Mouse (Mus musculus) testis, postnatal 10 days (tissue): Measurements from ENCODE around the gene Ccr1.

Experiments used
- DNase-seq: peaks from one replicate; pipeline ENCODE4 v3.0.0; 2021; ENCODE audit warnings: low spot score

Gene Ccr1

DNA sequence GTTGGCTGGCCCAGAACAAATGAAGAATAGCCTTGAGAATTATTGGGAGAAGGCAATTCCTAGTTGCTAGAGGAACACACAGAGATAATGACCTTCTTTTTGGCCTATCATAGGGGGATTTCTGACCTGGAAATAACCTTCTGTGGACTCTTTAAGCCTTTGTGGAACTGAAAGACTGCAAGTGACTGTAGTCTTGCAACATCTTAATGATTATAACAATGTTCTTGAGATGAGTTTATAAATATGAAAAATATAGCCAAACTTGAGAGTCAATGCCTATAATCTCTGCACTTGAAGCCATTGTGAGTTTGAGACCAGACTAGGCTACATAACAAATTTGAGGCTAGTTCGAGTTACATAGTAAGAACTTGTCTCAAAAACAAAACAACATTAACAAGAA lies 11.6 kb downstream of the Ccr1 start:
- no peak for DNase-seq

DNA sequence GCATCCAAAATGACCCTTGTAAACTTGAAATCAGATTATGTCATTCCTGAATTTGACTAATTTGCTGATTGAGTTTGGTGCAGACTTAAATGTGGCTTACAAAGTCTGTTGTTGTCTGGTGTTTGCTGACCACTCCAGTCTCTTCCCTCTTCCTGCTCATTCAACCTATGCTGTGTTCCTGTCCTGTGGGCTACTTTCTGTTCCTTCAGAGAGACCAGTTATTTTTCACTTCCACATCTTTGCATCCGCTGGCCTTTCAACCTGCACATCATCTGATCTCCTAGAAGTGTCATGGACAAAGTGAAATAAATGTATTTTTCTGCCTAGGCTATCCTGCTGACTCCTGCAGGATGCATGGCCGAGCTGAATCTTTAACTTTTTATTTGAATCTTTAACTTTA lies 14.9 kb downstream of the Ccr1 start:
- no peak for DNase-seq

DNA sequence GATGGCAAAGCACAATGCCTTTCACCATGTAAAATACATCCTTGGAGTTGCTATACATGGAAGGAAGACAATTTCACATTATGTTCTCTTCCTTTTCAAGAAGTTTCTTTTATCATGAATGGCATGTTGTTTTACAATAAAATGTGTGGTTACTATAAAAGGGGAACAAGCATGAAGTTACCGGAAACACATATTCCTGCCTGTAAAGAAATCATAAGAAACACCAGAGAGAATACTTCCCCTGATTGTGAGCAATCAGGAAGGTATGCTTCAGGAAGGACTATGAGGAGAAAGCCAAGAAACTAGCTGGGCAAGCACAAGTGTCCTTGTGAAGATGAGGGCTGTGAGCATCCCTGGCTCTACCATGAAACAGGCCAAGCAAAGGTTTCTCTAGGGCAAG lies 17.3 kb downstream of the Ccr1 start:
- DNase-seq, result no peak

DNA sequence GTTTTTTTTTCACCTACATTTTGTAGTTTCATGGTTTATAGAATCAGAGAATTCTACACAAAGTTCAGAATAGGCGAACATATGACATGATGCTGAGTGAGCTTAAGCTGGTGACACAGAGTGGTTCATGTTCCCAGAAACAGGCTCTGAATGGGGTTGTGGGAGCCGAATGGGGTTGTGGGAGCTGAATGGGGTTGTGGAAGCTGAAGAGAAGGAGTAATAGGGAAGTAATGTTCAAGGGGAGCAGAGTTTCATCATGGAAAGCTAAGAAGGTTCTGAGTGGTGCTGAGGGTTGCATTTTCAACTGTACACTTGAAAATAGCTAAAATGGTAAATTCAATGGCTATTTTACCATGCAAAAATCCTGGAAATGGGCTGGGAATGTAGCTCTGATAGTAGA lies 19.1 kb downstream of the Ccr1 start:
- no peak for DNase-seq

DNA sequence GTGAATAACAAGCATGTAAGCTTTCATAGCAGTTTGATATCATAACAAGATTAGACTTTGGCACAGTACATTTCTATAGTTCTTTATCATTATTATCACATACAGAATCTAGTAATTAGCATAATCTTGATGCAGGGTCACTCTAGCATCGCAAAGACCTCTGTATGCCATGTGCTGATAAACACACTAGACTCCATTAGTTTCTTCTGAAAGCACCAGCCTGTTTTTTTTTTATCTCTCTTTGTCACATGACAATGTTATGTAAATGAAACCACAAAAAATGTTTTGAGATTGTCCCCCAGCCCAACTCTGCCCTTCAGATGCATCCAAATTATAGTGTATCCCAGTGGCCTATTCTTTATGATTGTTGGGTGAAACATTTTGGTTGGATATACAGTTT lies 20.7 kb downstream of the Ccr1 start:
- DNase-seq, result no peak

DNA sequence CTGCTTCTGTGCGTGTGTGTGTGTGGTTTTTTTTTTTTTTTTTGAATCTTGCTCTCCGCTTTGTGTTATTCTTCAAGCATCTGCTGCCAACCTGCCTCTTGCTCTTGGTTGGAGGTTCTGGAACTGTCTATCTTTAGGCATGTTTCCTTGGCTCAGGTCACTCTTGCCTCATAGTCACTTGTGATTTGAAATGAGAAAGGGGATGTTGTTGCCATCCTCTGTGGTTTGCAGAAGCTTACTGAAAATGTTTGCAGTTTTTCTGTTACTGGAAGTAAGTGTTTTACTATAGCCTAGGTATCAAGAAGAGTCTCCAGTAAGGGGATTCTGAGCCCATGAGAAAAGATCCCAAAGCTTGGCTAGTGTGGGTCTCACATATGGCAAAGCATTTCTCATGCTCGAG lies 26.5 kb downstream of the Ccr1 start:
- no peak for DNase-seq

DNA sequence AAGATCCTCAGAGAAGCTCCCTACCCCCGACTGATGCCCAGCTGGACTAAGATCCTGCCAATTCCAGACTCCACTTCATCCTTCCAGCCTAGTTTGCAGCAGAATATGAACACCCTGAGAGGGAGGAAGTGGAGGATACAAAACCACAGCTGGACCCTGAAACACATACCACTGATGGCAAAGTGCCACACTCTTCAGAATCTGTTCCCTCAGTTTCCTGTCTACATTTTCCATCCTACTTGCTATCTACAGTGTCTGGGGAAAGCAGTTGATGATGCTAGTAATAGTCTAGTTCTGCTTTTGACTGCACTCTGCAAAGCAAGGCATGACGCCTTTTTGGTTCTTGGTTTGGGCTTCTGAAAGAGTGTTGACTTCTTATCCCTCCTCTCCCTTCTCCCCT lies 27.2 kb downstream of the Ccr1 start:
- DNase-seq, result no peak

DNA sequence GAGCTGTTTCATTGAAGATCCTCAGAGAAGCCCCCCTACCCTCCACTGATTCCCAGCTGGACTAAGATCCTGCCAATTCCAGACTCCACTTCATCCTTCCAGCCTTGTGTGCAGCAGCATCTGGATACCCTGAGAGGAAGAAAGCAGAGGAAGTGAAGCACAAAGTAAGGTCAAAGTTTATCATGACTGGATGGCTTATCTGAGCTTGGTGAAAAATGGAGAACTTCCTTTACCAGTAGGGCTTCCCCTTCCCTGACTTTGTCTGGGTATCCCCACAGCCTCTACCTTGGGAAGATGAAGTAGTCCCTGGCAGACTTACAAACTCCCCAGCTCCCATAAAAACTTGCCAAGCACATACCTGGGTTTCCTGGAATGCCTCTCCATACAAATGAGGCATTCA lies 27.9 kb downstream of the Ccr1 start:
- DNase-seq, result no peak

DNA sequence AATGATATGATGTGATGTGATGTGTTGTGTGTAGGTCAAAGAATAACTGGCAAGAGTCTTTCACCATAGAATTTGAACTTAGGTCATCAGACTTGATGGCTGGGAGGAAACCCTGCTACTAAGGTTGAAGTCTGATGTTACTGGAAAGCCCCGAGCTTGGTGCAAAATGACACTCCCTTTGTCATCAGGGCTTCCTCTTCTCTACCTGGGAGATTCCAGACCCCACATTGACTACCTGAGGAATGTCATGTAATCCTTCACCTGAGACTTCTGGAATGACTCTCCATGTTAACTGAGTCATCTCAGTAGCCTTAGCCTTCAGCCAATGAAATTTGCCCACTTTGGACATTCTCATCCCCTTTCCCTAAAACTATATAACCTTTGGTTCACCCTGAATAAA lies 28.3 kb downstream of the Ccr1 start:
- no peak for DNase-seq

DNA sequence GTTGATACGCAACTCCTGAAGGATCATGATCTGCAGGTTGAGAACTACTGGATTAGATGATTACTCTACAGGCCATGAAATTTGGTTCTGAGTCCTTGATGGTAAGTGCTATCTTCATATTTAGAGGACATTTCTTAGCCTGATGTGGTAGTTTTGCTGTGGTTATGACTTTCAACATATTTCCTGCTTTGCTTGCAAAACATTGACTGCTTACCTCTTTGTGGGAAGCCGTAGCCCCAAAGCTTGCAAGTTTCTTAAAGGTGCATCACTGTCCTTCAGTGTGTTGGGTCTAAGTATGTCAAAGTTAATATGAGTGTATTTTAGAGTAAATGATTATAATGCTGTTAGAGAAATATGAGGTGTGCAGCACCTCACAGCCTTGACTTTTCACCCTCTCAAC lies 30.5 kb downstream of the Ccr1 start:
- no peak for DNase-seq

DNA sequence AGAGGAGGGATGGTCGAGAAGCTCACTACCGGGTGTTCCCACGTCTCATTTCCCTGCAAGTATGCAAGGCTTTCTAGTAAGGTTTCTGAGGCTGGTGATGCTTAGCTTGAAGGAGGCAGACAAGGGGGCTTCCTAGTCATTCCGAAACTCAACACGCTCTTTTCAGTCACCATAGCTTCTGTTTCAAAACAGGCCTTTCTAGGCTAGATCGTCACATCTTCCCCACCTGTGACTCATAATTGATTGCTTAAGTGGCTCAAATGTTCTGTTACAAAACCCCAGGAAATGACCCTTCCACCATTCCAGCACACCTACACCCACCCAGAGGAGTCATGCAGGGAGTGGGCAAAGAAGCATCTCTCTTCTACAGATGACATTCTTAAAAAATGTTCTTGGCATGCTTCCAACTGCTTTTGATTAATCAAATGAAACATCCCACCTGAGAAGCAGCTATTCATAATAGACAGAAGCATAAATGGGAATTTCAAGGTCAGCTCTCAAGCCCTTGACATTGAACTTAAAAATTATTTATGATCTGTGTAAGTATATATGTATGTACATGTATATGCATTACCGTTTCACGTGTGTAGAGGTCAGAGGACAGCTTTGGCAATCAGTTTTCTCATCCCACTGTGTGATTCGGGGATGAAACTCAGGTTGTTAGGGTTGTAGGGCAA lies 31.8 kb downstream of the Ccr1 start:
- no peak for DNase-seq

DNA sequence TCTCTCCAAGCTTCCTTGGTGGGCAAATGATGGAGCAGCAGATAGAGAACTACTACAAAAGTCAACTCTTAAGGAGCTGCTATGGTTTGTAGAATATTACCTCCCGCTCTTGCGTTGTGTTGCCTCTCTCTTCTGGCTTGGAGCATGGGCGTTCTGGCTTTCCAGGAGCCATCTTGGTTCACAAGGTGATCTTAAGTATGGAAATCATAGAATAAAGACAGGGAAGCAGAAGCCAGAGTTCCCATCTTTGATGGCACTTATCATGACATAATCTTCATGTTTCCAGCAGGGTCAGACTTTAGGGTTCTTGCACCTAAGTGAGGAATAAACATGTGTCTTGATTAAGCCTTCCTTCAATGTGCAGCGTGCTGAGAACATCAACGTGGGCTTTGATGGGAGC lies 32.7 kb downstream of the Ccr1 start:
- DNase-seq, result no peak

DNA sequence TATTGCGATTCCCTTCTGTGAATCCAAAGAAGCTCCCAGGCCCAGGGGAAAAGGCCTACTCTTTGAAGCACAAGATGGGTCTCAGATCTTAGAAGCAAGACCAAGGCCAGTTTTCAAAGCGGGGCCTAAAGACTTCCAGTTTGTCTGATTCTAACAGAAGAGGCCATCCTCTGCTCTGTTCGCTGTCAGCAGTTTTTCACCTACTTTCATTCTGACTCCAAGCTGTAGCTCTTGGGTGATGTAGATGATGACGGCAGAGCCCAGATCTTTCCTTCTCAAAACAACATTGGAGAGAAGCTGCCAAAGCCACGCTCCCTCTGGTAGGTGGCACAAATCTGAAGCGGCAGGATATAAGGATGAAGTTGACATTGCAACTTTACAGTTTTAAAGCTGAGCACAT lies 33.1 kb downstream of the Ccr1 start:
- DNase-seq, result no peak

DNA sequence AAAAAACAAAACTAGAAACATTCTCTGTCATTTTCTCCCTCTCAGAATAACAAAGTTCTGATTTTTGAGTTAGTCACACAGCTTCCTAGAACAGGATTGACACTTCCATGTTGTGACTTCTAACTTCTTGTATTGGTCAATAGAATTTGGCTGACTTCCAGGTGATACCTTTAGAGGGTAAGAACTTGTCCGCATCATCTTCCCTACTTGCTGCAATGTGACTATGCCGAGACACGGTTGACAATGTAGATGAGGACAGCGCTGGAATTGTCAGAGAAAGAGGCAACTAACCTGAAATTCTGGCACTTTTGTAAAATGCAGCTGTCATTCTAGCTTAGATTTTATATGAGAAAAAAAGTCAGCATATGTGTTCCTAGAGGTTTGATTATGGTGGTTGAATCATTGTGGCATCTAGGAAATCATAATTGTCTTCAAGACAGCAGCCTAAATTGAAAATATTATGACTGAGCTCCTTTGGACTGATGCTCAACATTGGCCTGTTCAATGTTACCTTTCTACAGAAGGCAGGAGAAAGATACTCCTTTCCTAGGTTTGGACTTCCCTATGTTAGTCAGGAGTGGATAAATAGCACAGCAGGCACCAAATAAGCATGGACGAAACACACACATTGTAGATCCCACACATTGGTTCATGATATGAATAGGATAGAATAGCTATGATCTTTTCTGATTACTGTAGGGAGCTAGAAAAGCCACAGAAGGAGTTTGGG lies 34.6 kb downstream of the Ccr1 start:
- DNase-seq, result no peak

DNA sequence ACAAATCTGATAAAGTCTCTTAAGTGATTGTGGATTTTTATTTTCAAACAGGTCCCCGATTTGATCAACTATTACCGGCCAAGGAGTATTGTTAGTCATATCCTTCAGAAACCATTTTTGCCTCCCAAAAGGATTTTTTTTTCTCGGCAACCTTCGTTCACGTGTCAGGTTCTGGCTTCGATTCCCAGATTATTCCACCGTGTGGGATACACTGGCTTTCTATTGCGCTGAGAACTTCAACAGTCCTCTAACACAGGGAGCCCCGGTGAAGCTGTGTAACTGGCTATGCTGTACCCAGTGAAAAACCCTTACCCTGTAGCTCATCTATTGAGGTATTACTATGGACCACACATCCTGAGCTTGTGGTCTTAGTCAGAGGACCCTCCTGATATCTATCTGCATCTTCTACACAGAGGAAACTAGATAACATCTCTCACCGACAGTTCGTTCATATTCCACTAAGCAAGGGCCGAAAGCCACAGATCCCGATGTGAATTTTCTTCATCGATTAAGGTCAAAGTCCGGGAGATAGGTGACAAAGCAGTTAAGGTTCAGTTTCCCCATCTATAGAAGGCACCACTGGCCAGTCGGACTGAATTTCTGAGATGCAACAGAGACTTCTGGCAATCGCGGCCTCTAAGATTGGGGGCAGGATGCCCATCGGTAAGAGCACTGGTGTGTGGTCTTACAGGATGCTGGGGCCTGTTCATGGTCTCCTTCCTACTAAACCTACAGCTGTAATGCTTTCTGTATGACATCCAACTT lies 35.4 kb downstream of the Ccr1 start:
- DNase-seq, result no peak

DNA sequence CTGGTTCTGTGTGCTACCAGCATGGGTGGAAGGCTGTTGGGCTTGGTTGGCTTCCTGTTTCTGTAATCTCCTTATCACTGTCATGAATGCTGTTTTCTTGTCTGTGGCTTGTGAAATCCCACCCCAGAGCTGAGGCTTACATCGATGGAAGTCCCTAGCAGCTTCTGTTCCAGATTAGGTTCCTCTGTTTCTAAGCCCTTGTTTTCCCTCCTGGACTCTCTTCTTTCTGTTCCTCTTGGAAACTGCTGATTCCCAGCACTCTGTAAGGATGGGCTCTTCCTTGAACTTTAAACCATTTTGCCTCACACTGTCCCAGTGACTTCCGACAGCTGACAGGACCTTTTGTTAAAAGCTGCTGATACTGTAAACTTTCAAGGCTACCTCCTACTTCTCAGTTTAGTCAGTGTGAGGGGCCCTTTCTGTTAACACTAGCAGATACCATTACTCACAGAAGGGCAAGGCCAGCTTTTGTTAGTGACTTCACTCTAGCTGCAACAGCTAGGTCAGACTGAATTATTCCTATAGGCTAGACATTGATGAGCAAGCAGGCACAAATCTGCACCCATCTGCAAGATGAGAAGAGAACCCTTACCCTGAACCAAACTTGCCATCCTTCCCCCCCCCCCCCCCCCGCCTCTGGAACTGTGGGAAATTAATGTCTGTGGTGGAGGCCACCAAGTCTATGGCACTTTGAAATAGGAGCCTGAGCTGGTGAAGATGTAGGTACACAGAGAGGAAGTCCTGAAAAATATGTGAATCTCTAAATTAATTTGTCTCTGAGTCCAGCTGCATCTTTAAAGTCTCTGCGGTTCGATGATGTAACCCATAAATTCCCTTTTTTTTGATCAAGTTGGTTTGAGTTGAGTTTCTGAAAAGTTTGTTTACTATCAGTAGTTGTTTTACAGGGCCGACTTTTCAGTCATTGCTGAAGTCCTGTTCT lies 36.5 kb downstream of the Ccr1 start:
- no peak for DNase-seq

DNA sequence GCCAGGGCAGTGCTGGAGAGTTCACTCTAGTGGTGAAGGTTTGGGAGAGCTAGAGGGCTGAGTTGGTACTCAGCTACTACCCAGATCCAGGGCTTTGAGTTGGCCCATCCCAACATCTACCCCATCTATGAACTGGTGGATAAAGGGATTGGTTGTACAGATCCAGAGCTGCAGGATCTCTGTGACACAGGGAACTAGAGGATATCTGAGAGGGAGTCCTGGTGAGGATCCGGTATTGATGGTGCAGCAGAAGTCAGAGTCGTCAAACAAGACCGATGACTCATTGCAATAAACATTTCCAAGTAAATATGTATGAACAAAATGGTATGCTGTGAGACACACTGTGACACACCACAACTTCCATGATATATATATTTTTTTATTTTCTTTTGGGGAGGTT lies 37.6 kb downstream of the Ccr1 start:
- no peak for DNase-seq

DNA sequence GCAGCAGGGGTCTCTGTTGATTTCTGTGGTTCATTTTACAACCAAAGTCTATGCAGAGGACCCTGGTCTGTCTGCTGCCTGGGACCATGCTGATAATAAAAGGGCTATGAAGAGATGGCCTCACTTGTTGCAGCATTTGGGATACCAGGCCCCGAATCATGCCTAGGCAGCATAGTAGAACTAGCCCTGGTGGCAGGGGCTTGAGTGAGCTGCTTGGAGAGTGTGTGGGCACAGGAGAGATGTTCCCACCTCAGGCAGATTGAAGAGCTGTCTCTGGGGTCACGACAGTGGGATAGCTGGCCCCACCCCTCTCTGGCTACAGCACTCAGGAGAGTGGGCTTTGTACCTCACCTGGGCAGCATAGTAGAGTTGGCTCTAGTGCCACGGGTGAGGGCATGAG lies 38.0 kb downstream of the Ccr1 start:
- no peak for DNase-seq

DNA sequence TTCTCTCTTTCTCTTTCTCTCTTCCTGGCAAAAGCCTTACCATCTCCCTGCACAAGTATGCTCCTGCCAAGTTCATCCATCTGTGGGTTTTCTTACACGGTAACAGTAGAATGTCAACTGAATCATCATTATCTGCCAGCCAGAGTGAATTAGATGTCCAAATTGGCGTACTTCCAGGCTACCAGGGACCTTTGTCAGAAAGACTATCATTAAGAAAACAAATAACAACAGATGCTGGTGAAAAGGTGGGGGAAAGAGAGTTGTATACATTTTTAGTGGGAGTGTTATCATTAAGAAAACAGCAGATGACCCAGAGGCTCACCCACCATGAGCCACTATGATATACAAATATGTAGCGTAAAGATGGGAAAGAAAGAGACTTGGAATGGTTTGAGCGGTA lies 38.6 kb downstream of the Ccr1 start:
- no peak for DNase-seq

DNA sequence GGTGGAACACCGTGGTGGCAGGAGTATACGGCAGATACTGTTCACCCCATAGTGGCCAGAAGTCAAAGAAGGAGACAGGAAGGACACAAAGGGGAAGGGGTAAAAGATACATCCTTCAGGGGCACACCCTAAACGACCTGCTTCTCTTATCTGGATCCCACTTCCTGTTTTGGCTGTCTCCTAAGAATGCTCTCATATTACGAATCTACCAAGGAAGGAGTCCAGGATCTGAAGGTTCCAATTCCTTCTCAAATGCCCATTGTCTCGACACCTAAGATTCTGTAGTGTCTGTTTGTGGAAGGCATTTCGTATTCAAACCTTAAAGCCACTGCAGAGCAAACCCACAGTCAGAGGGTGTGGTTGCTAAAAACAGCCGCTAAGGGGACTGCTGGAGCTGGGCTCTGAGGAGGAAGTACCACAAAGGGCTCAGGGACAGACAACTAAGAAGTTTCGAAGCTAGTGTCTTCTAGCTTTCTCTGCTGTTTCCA lies 39.7 kb downstream of the Ccr1 start:
- DNase-seq, result no peak

DNA sequence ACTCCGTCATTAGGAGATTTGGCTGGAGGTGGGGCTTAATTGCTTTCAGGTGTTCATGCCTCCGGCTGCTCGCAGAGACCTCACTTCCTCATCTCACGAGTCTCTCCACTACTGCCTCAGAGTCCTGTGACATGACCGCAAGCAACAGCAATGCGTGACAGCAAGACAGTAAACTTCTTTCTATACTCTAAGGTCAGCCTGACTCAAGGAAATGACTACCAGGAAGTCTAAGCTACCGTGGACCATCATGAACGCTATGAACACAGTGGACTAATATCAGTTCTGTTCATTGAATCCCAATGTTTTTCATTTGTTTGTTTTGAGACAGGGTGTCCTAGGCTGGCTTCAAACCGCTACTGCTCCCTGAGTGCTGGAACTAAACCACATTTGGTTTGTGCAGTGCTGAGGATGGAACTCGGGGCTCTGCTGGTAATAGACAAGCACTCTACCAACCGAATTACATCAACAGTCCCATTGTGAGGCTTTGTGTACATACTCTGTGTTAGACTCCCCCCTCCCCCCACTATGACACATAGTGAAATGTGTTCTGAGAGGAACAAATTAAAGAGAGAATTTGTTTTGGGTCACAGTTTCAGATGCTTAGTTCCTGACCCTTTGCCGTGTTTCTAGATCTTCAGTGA lies 40.3 kb downstream of the Ccr1 start:
- no peak for DNase-seq
